Mouse (Mus musculus) telencephalon, adult 2 months (tissue): ENCODE results near the gene Srsx.
"Not testable (repeated sequence)": the region's sequence is repeated elsewhere in the genome, so short reads cannot be mapped to it uniquely, and the experiment has no call there.

Experiments used
- DNase-seq: peaks from one replicate; pipeline ENCODE4 v3.0.0-alpha.2; 2011; ENCODE audit warnings: low read depth, low spot score

The Srsx gene

GRCm38 (mm10) chrX:123222381-123222780 is at the start of gene Srsx:
Gene Srsx (minus strand): TSS chrX:123222481.
- not testable (repeated sequence) for DNase-seq

DNA sequence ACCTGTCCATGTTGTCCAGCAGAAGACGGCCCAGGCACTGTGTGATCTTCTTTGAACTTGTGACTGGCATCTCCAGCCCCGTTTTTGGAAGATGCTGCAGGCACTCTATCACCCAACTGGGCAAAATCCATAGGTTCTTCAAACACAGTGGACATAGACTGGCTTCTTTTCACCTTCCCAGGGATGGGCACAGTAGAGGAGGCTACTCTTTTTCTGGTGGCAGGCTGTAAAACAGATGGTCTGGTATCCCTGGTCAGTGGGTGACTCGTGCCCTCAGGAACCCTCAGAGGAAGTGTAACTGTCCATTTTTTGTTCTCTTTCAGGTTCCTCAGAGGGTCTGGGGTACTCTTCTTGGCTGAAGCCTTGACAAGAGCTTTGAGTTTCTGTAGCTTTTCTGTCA is 24.5 kb upstream of the Srsx start, which contains the start of gene Gm17577:
Gene Gm17577, minus strand, starts transcription at position 101 of the 400 bp plus-strand sequence.
- not testable (repeated sequence) for DNase-seq
